Mouse (Mus musculus): Measurements from ENCODE around the gene Rabl6. TPM values are rescaled to one million over a fixed set of nuclear protein-coding genes. Genes with fewer than 3 reads are reported as not detected.

Rabl6 gene
- polyA plus RNA-seq, 1 experiment from 2014 or later = 74.3 TPM

Other genes starting within 250 kb of the Rabl6 start
- 6.0 and 8.5 TPM in 2 replicates for gene Uap1l1, start 242.8 kb downstream of the Rabl6 start, polyA plus RNA-seq (2015; fragmentation: Nextera tagmentation; extraction: Ambion mirVana)
- 9.9 and 11.3 TPM in 2 replicates for gene Sapcd2, start 236.2 kb downstream of the Rabl6 start, polyA plus RNA-seq (2015; fragmentation: Nextera tagmentation; extraction: Ambion mirVana)
- gene Entpd2, start 212.6 kb downstream of the Rabl6 start, polyA plus RNA-seq (2015; fragmentation: Nextera tagmentation; extraction: Ambion mirVana) = 11.0 and 14.8 TPM in 2 replicates
- 359 and 403 TPM in 2 replicates for gene Npdc1, start 209.2 kb downstream of the Rabl6 start, polyA plus RNA-seq (2015; fragmentation: Nextera tagmentation; extraction: Ambion mirVana)
- gene Fut7, start 185.3 kb downstream of the Rabl6 start, polyA plus RNA-seq (2015; fragmentation: Nextera tagmentation; extraction: Ambion mirVana) = 0.18 TPM in 1 of 2 replicates, not detected in the other
- gene Abca2, start 179.8 kb downstream of the Rabl6 start, polyA plus RNA-seq (2015; fragmentation: Nextera tagmentation; extraction: Ambion mirVana) = 9.8 and 10.2 TPM in 2 replicates
- 2.8 and 3.2 TPM in 2 replicates for gene Clic3, start 151.7 kb downstream of the Rabl6 start, polyA plus RNA-seq (2015; fragmentation: Nextera tagmentation; extraction: Ambion mirVana)
- 85.1 and 97.1 TPM in 2 replicates for gene Paxx, start 147.4 kb downstream of the Rabl6 start, polyA plus RNA-seq (2015; fragmentation: Nextera tagmentation; extraction: Ambion mirVana)
- gene Ptgds, start 138.5 kb downstream of the Rabl6 start, polyA plus RNA-seq (2015; fragmentation: Nextera tagmentation; extraction: Ambion mirVana) = 19.7 and 19.9 TPM in 2 replicates
- gene Lcn12, start 114.6 kb downstream of the Rabl6 start, polyA plus RNA-seq (2015; fragmentation: Nextera tagmentation; extraction: Ambion mirVana) = not detected in 2 replicates
- gene Fbxw5, start 107.8 kb downstream of the Rabl6 start, polyA plus RNA-seq (2015; fragmentation: Nextera tagmentation; extraction: Ambion mirVana) = 124 and 129 TPM in 2 replicates
- 5.7 and 8.0 TPM in 2 replicates for gene C8g, start 106.8 kb downstream of the Rabl6 start, polyA plus RNA-seq (2015; fragmentation: Nextera tagmentation; extraction: Ambion mirVana)
- 19.2 and 20.8 TPM in 2 replicates for gene Traf2, start 61.6 kb downstream of the Rabl6 start, polyA plus RNA-seq (2015; fragmentation: Nextera tagmentation; extraction: Ambion mirVana)
- 426 and 453 TPM in 2 replicates for gene Edf1, start 50.7 kb downstream of the Rabl6 start, polyA plus RNA-seq (2015; fragmentation: Nextera tagmentation; extraction: Ambion mirVana)
- gene Mamdc4, start 33.7 kb downstream of the Rabl6 start, polyA plus RNA-seq (2015; fragmentation: Nextera tagmentation; extraction: Ambion mirVana) = 2.5 and 3.4 TPM in 2 replicates
- 180 and 188 TPM in 2 replicates for gene Phpt1, start 33.3 kb downstream of the Rabl6 start, polyA plus RNA-seq (2015; fragmentation: Nextera tagmentation; extraction: Ambion mirVana)
- gene Ajm1, start 26.8 kb downstream of the Rabl6 start, polyA plus RNA-seq (2015; fragmentation: Nextera tagmentation; extraction: Ambion mirVana) = 7.1 and 8.4 TPM in 2 replicates
- gene Ccdc183, start 9.2 kb upstream of the Rabl6 start, polyA plus RNA-seq (2015; fragmentation: Nextera tagmentation; extraction: Ambion mirVana) = 0.12 and 0.17 TPM in 2 replicates
- 37.7 and 41.2 TPM in 2 replicates for gene Tmem141, start 13.5 kb upstream of the Rabl6 start, polyA plus RNA-seq (2015; fragmentation: Nextera tagmentation; extraction: Ambion mirVana)
- 2.7 and 3.1 TPM in 2 replicates for gene Fcna, start 19.5 kb upstream of the Rabl6 start, polyA plus RNA-seq (2015; fragmentation: Nextera tagmentation; extraction: Ambion mirVana)
- not detected in 2 replicates for gene Lcn8, start 44.6 kb upstream of the Rabl6 start, polyA plus RNA-seq (2015; fragmentation: Nextera tagmentation; extraction: Ambion mirVana)
- not detected in 2 replicates for gene Lcn5, start 49.4 kb upstream of the Rabl6 start, polyA plus RNA-seq (2015; fragmentation: Nextera tagmentation; extraction: Ambion mirVana)
- gene Lcn6, start 68.3 kb upstream of the Rabl6 start, polyA plus RNA-seq (2015; fragmentation: Nextera tagmentation; extraction: Ambion mirVana) = not detected in 2 replicates
- not detected in 2 replicates for gene Lcn10, start 74.2 kb upstream of the Rabl6 start, polyA plus RNA-seq (2015; fragmentation: Nextera tagmentation; extraction: Ambion mirVana)
- gene Obp2a, start 91.5 kb upstream of the Rabl6 start, polyA plus RNA-seq (2015; fragmentation: Nextera tagmentation; extraction: Ambion mirVana) = not detected in 2 replicates
- 113 and 121 TPM in 2 replicates for gene Bmyc, start 98.2 kb upstream of the Rabl6 start, polyA plus RNA-seq (2015; fragmentation: Nextera tagmentation; extraction: Ambion mirVana)
- gene Obp2b, start 128.5 kb upstream of the Rabl6 start, polyA plus RNA-seq (2015; fragmentation: Nextera tagmentation; extraction: Ambion mirVana) = not detected in 2 replicates
- not detected in 2 replicates for gene Lcn3, start 157.0 kb upstream of the Rabl6 start, polyA plus RNA-seq (2015; fragmentation: Nextera tagmentation; extraction: Ambion mirVana)
- not detected in 2 replicates for gene Lcn11, start 168.5 kb upstream of the Rabl6 start, polyA plus RNA-seq (2015; fragmentation: Nextera tagmentation; extraction: Ambion mirVana)
- not detected in 2 replicates for gene Gm13539, start 173.7 kb upstream of the Rabl6 start, polyA plus RNA-seq (2015; fragmentation: Nextera tagmentation; extraction: Ambion mirVana)
- gene Glt6d1, start 207.3 kb upstream of the Rabl6 start, polyA plus RNA-seq (2015; fragmentation: Nextera tagmentation; extraction: Ambion mirVana) = not detected in 2 replicates
- gene Lcn9, start 214.6 kb upstream of the Rabl6 start, polyA plus RNA-seq (2015; fragmentation: Nextera tagmentation; extraction: Ambion mirVana) = not detected in 2 replicates
- gene Sohlh1, start 238.7 kb upstream of the Rabl6 start, polyA plus RNA-seq (2015; fragmentation: Nextera tagmentation; extraction: Ambion mirVana) = not detected in 2 replicates